Mouse (Mus musculus): ENCODE measurements around the gene Cdh16.

Gene Cdh16

GRCm38 (mm10) chr8:104595773-104596536 is 28.2 kb downstream of the Cdh16 start:
- CTCF ChIA-PET, result no interaction called here

GRCm38 (mm10) chr8:104594611-104595362 is 29.4 kb downstream of the Cdh16 start:
- CTCF ChIA-PET, result interaction anchor here in 1 of 4 experiments (4.9 kb wide), 1 partner anchor 8 kb away, joined by 39 read pairs; no protein-coding TSS in a partner anchor
- POLR2A ChIA-PET, result interaction anchor here in 1 of 4 experiments (1.0 to 1.1 kb wide), 2 partner anchors 250 to 637 kb away, joined by 3 read pairs; no protein-coding TSS in a partner anchor

More at GRCm38 (mm10) chr8:104595773-104596536, 28.2 kb downstream of the Cdh16 start:
- POLR2A ChIA-PET, result interaction anchor here in 2 of 4 experiments (0.7 to 1.0 kb wide), 3 partner anchors 18 to 210 kb away, joined by 3 read pairs; no protein-coding TSS in a partner anchor

GRCm38 (mm10) chr8:104593536-104594325 is 30.5 kb downstream of the Cdh16 start:
- ChIA-PET CTCF (interaction anchor here in 2 of 4 experiments (1.7 to 4.9 kb wide), 4 partner anchors 9 to 23 kb away, joined by 5 to 39 read pairs (median 18); no protein-coding TSS in a partner anchor), POLR2A (interaction anchor here in 2 of 4 experiments (1.1 to 4.5 kb wide), 4 partner anchors 9 to 638 kb away, joined by 3 to 36 read pairs (median 4); no protein-coding TSS in a partner anchor)

- ChIA-PET CTCF (interaction anchor here in 3 of 4 experiments (1.7 to 4.9 kb wide), 6 partner anchors 10 to 22 kb away, joined by 5 to 39 read pairs (median 8); no protein-coding TSS in a partner anchor), POLR2A (interaction anchor here (1.0 to 4.5 kb wide), 9 partner anchors 10 to 248 kb away, joined by 3 to 36 read pairs (median 4); no protein-coding TSS in a partner anchor)
These were observed 31.6 kb downstream of the Cdh16 start for GRCm38 (mm10) chr8:104592566-104592965.

GRCm38 (mm10) chr8:104591856-104592255 is 32.3 kb downstream of the Cdh16 start:
- CTCF ChIA-PET, result interaction anchor here (0.6 to 4.9 kb wide), 9 partner anchors 10 to 64 kb away, joined by 4 to 39 read pairs (median 5); no protein-coding TSS in a partner anchor
- POLR2A ChIA-PET, result interaction anchor here (1.0 to 4.5 kb wide), 12 partner anchors 10 to 342 kb away, joined by 3 to 36 read pairs (median 4); partner anchors contain the start of genes Cklf (in 1 of the 4) and Dync1li2 (in 1 of the 4)

GRCm38 (mm10) chr8:104591133-104591834 is 32.9 kb downstream of the Cdh16 start, which contains the start of gene Pdp2:
Pdp2 (plus strand) TSS chr8:104591451.
- CTCF ChIA-PET, result interaction anchor here (0.6 to 4.9 kb wide), 9 partner anchors 11 to 63 kb away, joined by 4 to 39 read pairs (median 5); no protein-coding TSS in a partner anchor
- POLR2A ChIA-PET, result interaction anchor here (0.8 to 4.5 kb wide), 15 partner anchors 7 to 341 kb away, joined by 3 to 36 read pairs (median 3); partner anchors contain the start of genes Cklf (in 1 of the 4) and Dync1li2 (in 1 of the 4)

GRCm38 (mm10) chr8:104590284-104590683 is 33.9 kb downstream of the Cdh16 start:
- ChIA-PET CTCF (interaction anchor here in 3 of 4 experiments (2.2 to 4.9 kb wide), 4 partner anchors 12 to 20 kb away, joined by 9 to 39 read pairs (median 20); no protein-coding TSS in a partner anchor), POLR2A (interaction anchor here in 3 of 4 experiments (0.9 to 4.5 kb wide), 6 partner anchors 8 to 16 kb away, joined by 3 to 36 read pairs (median 8); no protein-coding TSS in a partner anchor)

- CTCF ChIA-PET, result interaction anchor here in 1 of 4 experiments (1.1 kb wide), 1 partner anchor 18 kb away, joined by 3 read pairs; no protein-coding TSS in a partner anchor
These were observed 39.7 kb downstream of the Cdh16 start for GRCm38 (mm10) chr8:104584522-104584921.

GRCm38 (mm10) chr8:104577606-104578005 is 46.6 kb downstream of the Cdh16 start:
- CTCF ChIA-PET, result interaction anchor here (0.7 to 2.1 kb wide), 15 partner anchors 8 to 489 kb away, joined by 3 to 18 read pairs (median 4); partner anchors contain the start of gene Pdp2 (in 2 of the 4)
- POLR2A ChIA-PET, result interaction anchor here in 3 of 4 experiments (0.6 to 1.0 kb wide), 4 partner anchors 14 to 325 kb away, joined by 3 read pairs; partner anchors contain the start of gene Pdp2 (in 1 of the 3)

More at GRCm38 (mm10) chr8:104584522-104584921, 39.7 kb downstream of the Cdh16 start:
- POLR2A ChIA-PET, result interaction anchor here in 2 of 4 experiments (0.6 kb wide), 2 partner anchors 73 to 532 kb away, joined by 3 read pairs; no protein-coding TSS in a partner anchor

GRCm38 (mm10) chr8:104576820-104577219 is 47.4 kb downstream of the Cdh16 start:
- ChIA-PET CTCF (interaction anchor here (0.5 to 2.1 kb wide), 9 partner anchors 7 to 722 kb away, joined by 3 to 18 read pairs (median 4); no protein-coding TSS in a partner anchor), POLR2A (interaction anchor here in 1 of 4 experiments (0.6 to 1.0 kb wide), 3 partner anchors 10 to 221 kb away, joined by 3 read pairs; no protein-coding TSS in a partner anchor)

GRCm38 (mm10) chr8:104570436-104571343 is 53.5 kb downstream of the Cdh16 start:
- ChIA-PET CTCF (interaction anchor here (0.5 to 3.2 kb wide), 56 partner anchors 8 to 1756 kb away, joined by 3 to 33 read pairs (median 4); partner anchors contain the start of genes Car7 (in 2 of the 4), Nae1 (in 2 of the 4), Pdp2 (in 2 of the 4) and Cklf (in 1 of the 4)), POLR2A (interaction anchor here in 2 of 4 experiments (0.6 to 1.2 kb wide), 4 partner anchors 17 to 231 kb away, joined by 3 read pairs; partner anchors contain the start of genes Car7 (in 1 of the 2), Cmtm3 (in 1 of the 2) and Nae1 (in 1 of the 2))

GRCm38 (mm10) chr8:104569559-104569958 is 54.6 kb downstream of the Cdh16 start:
- POLR2A ChIA-PET, result no interaction called here
- CTCF ChIA-PET, result interaction anchor here in 3 of 4 experiments (0.6 to 3.2 kb wide), 23 partner anchors 8 to 621 kb away, joined by 3 to 33 read pairs (median 6); partner anchors contain the start of genes Pdp2 (in 2 of the 3) and Cklf (in 1 of the 3)

- ChIA-PET CTCF (interaction anchor here in 3 of 4 experiments (0.6 to 2.0 kb wide), 6 partner anchors 37 to 496 kb away, joined by 3 to 6 read pairs (median 4); partner anchors contain the start of gene Dync1li2 (in 1 of the 3)), POLR2A (interaction anchor here in 1 of 4 experiments (1.1 kb wide), 1 partner anchor 37 kb away, joined by 5 read pairs; no protein-coding TSS in a partner anchor)
These were observed 58.8 kb downstream of the Cdh16 start for GRCm38 (mm10) chr8:104565457-104565798.

GRCm38 (mm10) chr8:104564633-104565456 is 59.4 kb downstream of the Cdh16 start:
- ChIA-PET CTCF (interaction anchor here (0.5 to 2.0 kb wide), 27 partner anchors 11 to 950 kb away, joined by 3 to 15 read pairs (median 4); partner anchors contain the start of genes Cmtm1 (in 1 of the 4), Dync1li2 (in 1 of the 4) and Terb1 (in 1 of the 4)), POLR2A (interaction anchor here in 1 of 4 experiments (1.0 to 1.1 kb wide), 2 partner anchors 31 to 37 kb away, joined by 3 to 5 read pairs; no protein-coding TSS in a partner anchor)

Measured in embryonic stem cell, embryonic (primary cell).